Mouse (Mus musculus) midbrain, embryonic 11.5 days (tissue): ENCODE results near the gene Foxn3. TPM values are rescaled to one million over a fixed set of nuclear protein-coding genes. Genes with fewer than 3 reads are reported as not detected.

ENCODE experiments used
- ATAC-seq: fragments of 200-750 bp; cut with Nextera tagmentation; 2 replicates; pipeline ENCODE4 v1.8.0; 2017; ENCODE audit warnings: moderate TSS enrichment, moderate library complexity; ENCODE audit not compliant: low FRiP score
- DNase-seq: peaks from one replicate; pipeline ENCODE4 v3.0.0; 2015; ENCODE audit warnings: low spot score; ENCODE audit errors: missing footprints
- H3K27ac ChIP-seq: fragments of 300-500 bp; sonication (generic); 2 replicates; pipeline ENCODE4 v1.5.1; 2014; ENCODE audit warnings: low read depth, low read length
- H3K27me3 ChIP-seq: fragments of 300-500 bp; sonication (generic); 2 replicates; pipeline ENCODE4 v1.6.1; 2014; ENCODE audit warnings: mild to moderate bottlenecking, low read length, moderate library complexity, mixed read lengths; ENCODE audit not compliant: control insufficient read depth, insufficient read depth
- H3K36me3 ChIP-seq: fragments of 300-500 bp; sonication (generic); 2 replicates; pipeline ENCODE4 v1.6.1; 2014; ENCODE audit warnings: mild to moderate bottlenecking, low read length, moderate library complexity, mixed read lengths; ENCODE audit not compliant: control insufficient read depth, insufficient read depth
- H3K4me1 ChIP-seq: fragments of 300-500 bp; sonication (generic); 2 replicates; pipeline ENCODE4 v1.6.1; 2014; ENCODE audit warnings: low read length; ENCODE audit not compliant: control insufficient read depth, insufficient read depth
- H3K4me2 ChIP-seq: fragments of 300-500 bp; sonication (generic); 2 replicates; pipeline ENCODE4 v1.6.1; 2014; ENCODE audit warnings: mild to moderate bottlenecking, moderate library complexity
- H3K4me3 ChIP-seq: fragments of 300-500 bp; sonication (generic); 2 replicates; pipeline ENCODE4 v1.5.1; 2014; ENCODE audit warnings: low read depth, low read length
- H3K9ac ChIP-seq: fragments of 300-500 bp; sonication (generic); 2 replicates; pipeline ENCODE4 v1.6.1; 2014; ENCODE audit warnings: low read length
- H3K9me3 ChIP-seq: fragments of 300-500 bp; sonication (generic); 2 replicates; pipeline ENCODE4 v1.6.1; 2016; ENCODE audit warnings: low read length; ENCODE audit not compliant: control insufficient read depth
- WGBS: fragments of 180-500 bp; shearing (Covaris S2); extraction: QIAGEN DNeasy Blood & Tissue Kit; methylation state at CpG from one replicate; pipeline ENCODE4 v1.1.7; 2014; 5-methylcytosine and 5-hydroxymethylcytosine counted together
- polyA plus RNA-seq: library from polyadenylated mRNA; unstranded; fragments of >200 nt; fragmentation: Nextera tagmentation; extraction: Ambion mirVana; gene quantifications from 2 replicates; pipeline ENCODE4 v1.2.1, GENCODE M21; 2014

The Foxn3 gene
- polyA plus RNA-seq, 1 experiment from 2014 or later: 73.8 TPM

GRCm38 (mm10) chr12:99540201-99540600 is 23.2 kb downstream of the Foxn3 start:
- H3K27ac ChIP-seq: no peak overlapping the region
- no peak overlapping the region for H3K9ac ChIP-seq
- H3K27me3 ChIP-seq: no peaks in the 10 kb centered on the region
- ATAC-seq (no peak), DNase-seq (no peak)
- H3K36me3 ChIP-seq: no peaks in the 10 kb centered on the region
- no peaks in the 10 kb centered on the region for H3K9me3 ChIP-seq
- no peaks in the 10 kb centered on the region for H3K4me1 ChIP-seq
- no peak overlapping the region for H3K4me3 ChIP-seq
- H3K4me2 ChIP-seq: no peak overlapping the region
- 94% methylated on average over 4 of the region's 4 CpGs for WGBS

GRCm38 (mm10) chr12:99537316-99537715 is 26.1 kb downstream of the Foxn3 start:
- ATAC-seq: no peak
- no peak overlapping the region for H3K27ac ChIP-seq
- 93% methylated on average over 6 of the region's 6 CpGs for WGBS
- H3K4me2 ChIP-seq: no peak overlapping the region
- H3K9ac ChIP-seq: no peak overlapping the region
- H3K36me3 ChIP-seq: no peaks in the 10 kb centered on the region
- DNase-seq: no peak
- no peak overlapping the region for H3K4me3 ChIP-seq
- H3K4me1 ChIP-seq: no peaks in the 10 kb centered on the region
- no peaks in the 10 kb centered on the region for H3K9me3 ChIP-seq
- H3K27me3 ChIP-seq: no peaks in the 10 kb centered on the region

GRCm38 (mm10) chr12:99536426-99536825 is 27.0 kb downstream of the Foxn3 start:
- Histone ChIP-seq H3K27me3 (no peaks in the 10 kb centered on the region), H3K9ac (no peak overlapping the region), H3K4me3 (no peak overlapping the region), H3K27ac (no peak overlapping the region), H3K4me1 (no peaks in the 10 kb centered on the region), H3K9me3 (no peaks in the 10 kb centered on the region), H3K36me3 (no peaks in the 10 kb centered on the region), H3K4me2 (no peak overlapping the region)
- ATAC-seq: no peak
- DNase-seq: no peak
- WGBS: 95% methylated on average over 5 of the region's 5 CpGs

- H3K4me1 ChIP-seq: 0 out of 2 replicates have a peak, but pooled peaks cover 3% of the 10 kb centered on the region
- ATAC-seq: no peak
- WGBS: 91% methylated on average over 7 of the region's 7 CpGs
- no peak overlapping the region for H3K4me3 ChIP-seq
- H3K9me3 ChIP-seq: no peaks in the 10 kb centered on the region
- no peaks in the 10 kb centered on the region for H3K36me3 ChIP-seq
- H3K27ac ChIP-seq: no peak overlapping the region
- no peak overlapping the region for H3K4me2 ChIP-seq
- H3K27me3 ChIP-seq: no peaks in the 10 kb centered on the region
- DNase-seq: no peak
- no peak overlapping the region for H3K9ac ChIP-seq
Measured at GRCm38 (mm10) chr12:99532342-99532741, 31.0 kb downstream of the Foxn3 start.

- Histone ChIP-seq H3K9me3 (no peaks in the 10 kb centered on the region), H3K27ac (no peak overlapping the region), H3K4me3 (no peak overlapping the region), H3K27me3 (no peaks in the 10 kb centered on the region), H3K4me2 (no peak overlapping the region), H3K4me1 (0 out of 2 replicates have a peak, but pooled peaks cover 3% of the 10 kb centered on the region), H3K36me3 (no peaks in the 10 kb centered on the region), H3K9ac (no peak overlapping the region)
- DNase-seq (no peak), ATAC-seq (no peak)
- WGBS: 86% methylated on average over 17 of the region's 17 CpGs
Measured at GRCm38 (mm10) chr12:99529687-99530411, 33.5 kb downstream of the Foxn3 start.

- Histone ChIP-seq H3K9ac (no peak overlapping the region), H3K27ac (no peak overlapping the region), H3K4me2 (no peak overlapping the region), H3K27me3 (no peaks in the 10 kb centered on the region), H3K9me3 (no peaks in the 10 kb centered on the region), H3K4me3 (no peak overlapping the region), H3K4me1 (0 out of 2 replicates have a peak, but pooled peaks cover 3% of the 10 kb centered on the region), H3K36me3 (no peaks in the 10 kb centered on the region)
- DNase-seq: no peak
- ATAC-seq: 0 out of 2 replicates have a peak, but pooled peaks have one; percentile 54
- 71% methylated on average over 5 of the region's 5 CpGs for WGBS
Measured at GRCm38 (mm10) chr12:99528958-99529357, 34.4 kb downstream of the Foxn3 start.

GRCm38 (mm10) chr12:99527452-99527851 is 35.9 kb downstream of the Foxn3 start:
- H3K27ac ChIP-seq: no peak overlapping the region
- H3K4me2 ChIP-seq: no peak overlapping the region
- ATAC-seq (no peak), DNase-seq (no peak)
- H3K27me3 ChIP-seq: no peaks in the 10 kb centered on the region
- no peaks in the 10 kb centered on the region for H3K36me3 ChIP-seq
- H3K4me3 ChIP-seq: no peak overlapping the region
- H3K9me3 ChIP-seq: no peaks in the 10 kb centered on the region
- H3K4me1 ChIP-seq: 0 out of 2 replicates have a peak, but pooled peaks cover 3% of the 10 kb centered on the region
- 90% methylated on average over 5 of the region's 6 CpGs for WGBS
- H3K9ac ChIP-seq: no peak overlapping the region

GRCm38 (mm10) chr12:99526571-99527140 is 36.7 kb downstream of the Foxn3 start:
- Histone ChIP-seq H3K4me1 (0 out of 2 replicates have a peak, but pooled peaks cover 3% of the 10 kb centered on the region), H3K27ac (no peak overlapping the region), H3K27me3 (no peaks in the 10 kb centered on the region), H3K4me3 (no peak overlapping the region), H3K9ac (no peak overlapping the region), H3K4me2 (no peak overlapping the region), H3K36me3 (no peaks in the 10 kb centered on the region), H3K9me3 (no peaks in the 10 kb centered on the region)
- DNase-seq: no peak
- 67% methylated on average over 9 of the region's 9 CpGs for WGBS
- ATAC-seq: no peak

GRCm38 (mm10) chr12:99522882-99523281 is 40.5 kb downstream of the Foxn3 start:
- no peak overlapping the region for H3K4me3 ChIP-seq

More at GRCm38 (mm10) chr12:99522882-99523281, 40.5 kb downstream of the Foxn3 start:
- Histone ChIP-seq H3K4me2 (no peak overlapping the region), H3K4me1 (no peaks in the 10 kb centered on the region), H3K36me3 (no peaks in the 10 kb centered on the region), H3K9ac (no peak overlapping the region), H3K27ac (no peak overlapping the region), H3K27me3 (no peaks in the 10 kb centered on the region), H3K9me3 (no peaks in the 10 kb centered on the region)
- ATAC-seq (no peak), DNase-seq (no peak)
- 92% methylated on average over 2 of the region's 2 CpGs for WGBS
